Mouse (Mus musculus) spleen, postnatal 10 days (tissue): Measurements from ENCODE around the gene Ptpre.
"Not testable (repeated sequence)": the region's sequence is repeated elsewhere in the genome, so short reads cannot be mapped to it uniquely, and the experiment has no call there.

Source experiments
- DNase-seq, 2 experiments: peaks; one replicate each; pipeline ENCODE4 v3.0.0; 2021 to 2022; ENCODE audit warnings: low spot score in 2 of 2

The Ptpre gene

DNA sequence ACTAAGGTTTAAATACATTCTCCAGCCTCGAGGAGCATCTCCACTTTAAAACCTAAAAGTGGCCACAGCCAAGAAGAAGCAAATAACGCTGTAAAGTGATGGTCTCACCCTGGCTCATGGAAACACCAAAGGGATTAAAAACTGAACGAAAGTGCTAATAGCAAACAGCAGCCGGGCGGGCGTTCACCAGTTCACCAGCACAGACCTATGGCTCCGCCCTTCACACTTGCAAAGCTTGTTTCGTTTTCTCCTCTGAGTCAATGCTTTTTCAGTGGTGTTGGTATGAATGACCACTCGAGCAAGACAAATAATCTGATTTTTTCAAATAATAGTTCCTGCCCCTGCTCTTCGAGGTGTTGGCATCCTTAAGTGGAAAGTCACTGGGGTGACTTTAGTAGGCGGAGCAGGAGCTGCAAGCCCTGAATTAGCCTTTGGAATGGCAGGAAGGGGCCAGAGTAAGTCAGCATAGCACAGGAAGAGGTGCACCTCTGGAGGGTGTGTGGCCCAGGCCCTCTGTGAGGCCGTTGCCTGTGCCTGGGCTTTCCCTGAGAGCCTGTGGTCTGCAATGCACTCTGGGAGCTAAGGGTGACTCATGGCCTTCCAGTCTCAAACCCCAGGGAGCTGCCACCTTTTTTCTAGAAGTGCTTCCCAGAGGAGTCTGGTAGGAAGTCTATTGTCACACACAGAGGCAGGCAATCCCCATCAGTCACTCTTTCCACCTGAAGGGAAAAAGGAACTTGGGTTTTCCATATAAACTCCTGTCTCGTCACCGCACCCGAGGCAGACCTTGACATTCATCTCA, 67.9 kb downstream of the Ptpre start:
- DNase-seq: peak in 1 of 2 experiments; percentile 63

GRCm38 (mm10) chr7:135605804-135606072, 68.5 kb downstream of the Ptpre start:
- no peak for DNase-seq

DNA sequence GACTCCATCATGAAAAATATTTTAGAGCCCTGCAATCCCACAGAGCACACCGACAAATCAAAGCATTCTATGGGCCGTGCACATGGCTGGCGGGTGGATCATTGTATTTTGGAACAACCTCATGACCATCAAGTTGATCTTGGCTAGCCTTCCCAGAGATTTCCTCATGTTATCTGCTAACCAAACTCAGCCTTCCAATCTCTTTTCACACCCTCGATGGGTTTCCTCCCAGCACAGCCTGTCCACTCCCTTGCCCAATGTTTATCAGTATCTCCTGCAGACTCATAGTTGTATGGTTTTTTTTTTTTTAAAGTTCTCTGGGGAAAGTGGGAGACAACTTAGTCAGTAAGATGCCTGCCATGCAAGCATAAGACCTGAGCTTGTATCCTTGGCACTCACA, 70.9 kb downstream of the Ptpre start:
- DNase-seq: no peak

- no peak for DNase-seq
These were observed 71.7 kb downstream of the Ptpre start for GRCm38 (mm10) chr7:135609028-135609427.

- no peak for DNase-seq
These were observed 72.4 kb downstream of the Ptpre start for GRCm38 (mm10) chr7:135609655-135610054.

GRCm38 (mm10) chr7:135612276-135612675, 75.0 kb downstream of the Ptpre start:
- DNase-seq: no peak

DNA sequence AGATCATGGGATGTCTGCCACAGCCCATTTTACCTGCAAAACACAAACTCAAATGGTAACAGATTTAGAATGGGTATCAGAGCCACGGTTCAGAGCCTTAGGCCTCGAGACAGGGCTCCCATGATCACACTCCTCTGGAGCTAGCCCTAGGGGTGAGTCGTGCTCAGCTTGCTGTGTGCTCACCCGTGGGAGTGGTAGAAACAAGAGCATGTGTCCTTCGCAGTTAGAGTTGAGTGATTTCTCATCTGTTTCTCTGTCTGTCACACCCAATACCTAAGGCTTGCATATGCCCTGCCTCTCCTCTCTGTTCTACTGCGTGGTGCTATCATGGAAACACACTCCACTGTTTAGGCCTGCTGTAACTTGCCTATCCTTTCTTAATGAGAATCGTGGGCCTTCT, 75.5 kb downstream of the Ptpre start:
- no peak for DNase-seq

DNA sequence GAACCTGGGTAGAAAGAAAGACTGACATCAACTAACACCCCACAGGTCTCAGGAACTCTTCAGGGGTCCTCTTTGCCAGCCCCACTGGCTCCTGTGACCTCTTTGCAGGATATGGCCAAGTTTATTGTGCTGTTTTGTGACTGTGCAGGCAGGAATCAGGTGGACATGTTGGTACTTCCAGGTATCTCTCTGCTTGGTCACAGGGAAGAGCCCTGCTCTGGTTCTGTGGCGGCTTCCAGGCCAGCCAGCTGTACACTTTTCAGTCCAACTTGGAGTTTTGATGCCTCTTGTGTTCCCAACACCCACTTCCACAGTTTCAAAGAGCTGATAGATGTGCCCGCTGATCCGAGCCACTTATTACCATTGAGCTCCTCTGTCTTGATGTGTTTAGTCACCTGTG, 76.1 kb downstream of the Ptpre start:
- no peak for DNase-seq

- no peak for DNase-seq
These were observed 77.6 kb downstream of the Ptpre start for GRCm38 (mm10) chr7:135614892-135615291.

GRCm38 (mm10) chr7:135616479-135616878, 79.2 kb downstream of the Ptpre start:
- DNase-seq: not testable (repeated sequence)

DNA sequence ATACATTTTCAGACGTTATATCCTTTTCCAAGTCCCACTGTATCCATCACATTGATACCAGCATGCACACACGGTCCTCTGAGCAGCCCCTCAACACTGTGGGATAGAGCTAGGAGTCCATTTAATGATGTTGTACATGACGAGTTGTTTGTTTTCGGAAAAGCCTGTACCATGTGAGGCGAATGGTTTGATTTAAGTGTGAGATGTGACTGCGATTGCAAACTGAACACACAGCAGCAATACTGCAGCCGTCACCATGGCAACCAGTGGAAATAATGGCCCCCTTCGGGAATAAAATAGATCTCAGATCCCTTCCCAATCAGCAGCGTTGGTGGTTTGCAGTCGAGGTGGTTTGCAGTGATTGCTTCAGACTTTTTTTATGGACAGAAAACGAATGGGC, 80.5 kb downstream of the Ptpre start:
- DNase-seq: no peak

DNA sequence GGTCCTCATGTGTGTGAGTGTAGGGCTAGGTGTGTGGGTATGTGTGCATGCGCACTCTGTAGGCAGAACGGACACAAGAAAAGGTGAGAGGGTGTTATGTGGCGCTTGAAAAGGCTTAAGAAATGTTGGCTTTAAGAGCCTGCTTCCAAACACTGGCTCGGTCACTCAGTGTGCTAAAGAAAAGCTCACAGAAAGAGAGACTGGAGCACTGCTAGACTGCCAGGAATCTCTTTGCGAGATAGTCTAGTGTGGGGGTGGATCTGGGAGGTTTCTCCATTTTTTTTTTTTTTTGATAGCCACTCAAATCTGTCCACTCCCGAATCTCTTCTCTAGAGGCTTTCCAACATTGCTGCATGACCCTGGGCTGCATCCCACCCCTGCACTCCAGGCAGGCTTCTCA, 84.4 kb downstream of the Ptpre start:
- DNase-seq: no peak

DNA sequence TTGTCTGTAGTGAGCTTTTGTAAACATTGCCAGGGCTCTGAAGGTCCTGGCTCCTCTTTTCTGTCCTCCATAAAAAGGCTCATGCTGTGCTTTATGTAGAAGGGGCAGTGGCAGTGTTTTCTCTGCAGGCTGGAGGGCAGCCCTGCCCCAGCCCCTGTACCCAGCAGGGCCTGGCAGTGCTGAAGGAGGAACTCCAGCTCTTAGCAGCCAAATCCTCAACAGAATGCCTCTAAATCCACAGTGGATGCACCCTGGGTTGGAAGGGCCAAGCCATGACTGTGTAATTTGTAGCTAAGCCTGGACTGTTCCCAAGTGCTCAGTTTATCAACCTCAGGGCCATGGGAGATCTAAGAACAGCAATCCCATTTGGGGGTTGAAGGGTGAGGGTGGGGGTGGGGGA, 85.0 kb downstream of the Ptpre start:
- DNase-seq: no peak

- DNase-seq: peak in 1 of 2 experiments; percentile 35
These were observed 87.6 kb downstream of the Ptpre start for GRCm38 (mm10) chr7:135624854-135625253.

DNA sequence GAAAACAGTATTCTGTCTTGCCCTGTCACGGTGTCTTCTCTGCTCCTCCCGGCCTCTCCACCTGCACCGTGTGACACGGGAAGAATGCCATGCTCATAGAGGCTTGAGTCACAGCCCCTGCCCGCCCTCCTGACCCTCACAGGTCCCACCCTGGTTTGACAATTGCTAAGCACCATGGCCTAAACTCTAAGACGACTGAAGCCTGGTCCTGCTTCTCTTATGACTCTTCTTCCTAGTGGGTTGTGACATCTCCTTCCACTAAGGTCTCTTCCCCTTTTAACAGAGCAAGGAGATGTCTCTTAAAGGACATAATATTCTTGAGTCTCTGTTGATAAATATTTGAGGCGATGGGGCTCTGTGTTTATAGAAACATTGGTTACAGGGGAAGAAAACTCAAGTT, 91.1 kb downstream of the Ptpre start:
- DNase-seq: no peak

DNA sequence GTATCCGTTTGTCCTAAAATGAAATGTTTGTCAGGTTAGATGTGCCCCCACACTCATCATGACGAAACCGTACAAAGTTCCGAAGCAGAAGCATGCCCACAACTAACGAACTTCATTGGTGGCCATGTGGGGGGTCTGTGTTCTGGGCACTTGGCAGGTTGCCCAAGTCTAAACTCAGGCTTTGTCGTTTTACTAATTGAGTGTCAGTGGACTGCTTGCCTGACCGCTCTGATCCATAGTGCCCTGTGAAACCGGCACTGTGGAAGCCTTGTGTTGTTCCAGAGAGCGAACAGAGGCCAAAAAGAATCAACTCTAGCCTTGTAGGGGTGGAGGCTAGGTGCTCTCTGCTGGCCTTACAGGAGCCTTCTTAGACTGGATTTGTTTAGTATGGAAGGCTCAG, 91.7 kb downstream of the Ptpre start:
- no peak for DNase-seq

- DNase-seq: peak; percentile 59 to 81
These were observed 94.7 kb downstream of the Ptpre start for GRCm38 (mm10) chr7:135631776-135632552.

DNA sequence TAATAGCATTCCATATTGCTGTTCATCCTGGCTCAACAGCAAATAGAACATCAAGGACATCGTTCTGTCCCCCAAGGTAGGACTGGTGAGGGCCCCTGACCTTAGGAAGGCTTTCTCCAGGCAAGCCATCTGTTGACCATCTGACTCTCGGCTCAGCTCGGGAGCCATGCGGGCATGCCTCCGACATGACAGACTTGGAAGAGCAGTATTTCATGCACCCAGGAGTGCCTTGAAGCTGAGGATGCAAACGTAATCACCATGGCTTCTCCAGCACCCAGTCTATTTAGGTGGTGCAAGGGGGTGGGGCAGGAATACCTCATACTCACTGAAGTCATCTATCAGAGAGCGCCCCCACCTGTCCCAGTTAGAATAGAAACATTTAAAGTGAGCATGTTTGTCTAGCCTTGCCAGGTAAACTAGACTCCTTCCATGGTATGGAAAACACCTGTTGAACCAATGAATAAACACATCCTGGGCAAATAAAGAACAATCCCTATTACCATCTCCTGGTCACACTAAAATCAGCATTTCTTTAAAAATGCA, 95.5 kb downstream of the Ptpre start:
- no peak for DNase-seq

DNA sequence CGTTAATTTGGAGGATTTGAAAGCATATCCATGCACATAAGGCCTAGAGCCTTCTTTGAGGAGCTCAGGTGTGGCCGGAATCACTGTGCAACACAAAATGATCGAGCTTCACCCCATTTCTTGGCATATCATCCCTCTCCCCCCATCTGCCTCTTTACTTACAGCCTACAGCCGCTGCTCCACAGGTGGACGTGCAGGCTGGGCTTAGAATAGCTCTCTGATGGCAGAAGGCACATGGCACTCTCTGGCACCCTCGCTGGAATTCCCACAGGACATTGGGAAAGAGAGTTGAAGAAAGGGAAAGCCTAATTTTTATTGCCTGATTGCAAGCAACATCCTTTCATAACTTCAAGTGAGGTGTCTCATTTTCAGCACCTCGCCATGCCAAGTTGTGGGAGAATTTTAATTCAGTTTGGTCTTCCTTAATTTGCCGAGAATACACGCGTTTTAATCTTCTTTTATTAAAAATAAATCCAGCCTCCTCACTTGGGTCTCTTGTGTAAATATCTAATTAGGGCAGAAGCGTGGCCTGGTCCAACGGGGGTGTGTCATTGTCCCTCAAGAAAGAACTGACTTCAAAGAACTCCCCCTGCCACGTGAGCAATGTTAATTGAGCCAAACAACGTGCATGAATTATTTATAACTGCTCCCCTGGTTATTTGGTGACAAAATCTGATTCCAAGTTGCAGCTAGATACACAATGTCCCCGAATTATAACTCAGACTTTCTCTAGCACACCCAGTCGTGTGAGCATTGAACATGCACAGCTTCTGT, 97.8 kb downstream of the Ptpre start:
- no peak for DNase-seq

DNA sequence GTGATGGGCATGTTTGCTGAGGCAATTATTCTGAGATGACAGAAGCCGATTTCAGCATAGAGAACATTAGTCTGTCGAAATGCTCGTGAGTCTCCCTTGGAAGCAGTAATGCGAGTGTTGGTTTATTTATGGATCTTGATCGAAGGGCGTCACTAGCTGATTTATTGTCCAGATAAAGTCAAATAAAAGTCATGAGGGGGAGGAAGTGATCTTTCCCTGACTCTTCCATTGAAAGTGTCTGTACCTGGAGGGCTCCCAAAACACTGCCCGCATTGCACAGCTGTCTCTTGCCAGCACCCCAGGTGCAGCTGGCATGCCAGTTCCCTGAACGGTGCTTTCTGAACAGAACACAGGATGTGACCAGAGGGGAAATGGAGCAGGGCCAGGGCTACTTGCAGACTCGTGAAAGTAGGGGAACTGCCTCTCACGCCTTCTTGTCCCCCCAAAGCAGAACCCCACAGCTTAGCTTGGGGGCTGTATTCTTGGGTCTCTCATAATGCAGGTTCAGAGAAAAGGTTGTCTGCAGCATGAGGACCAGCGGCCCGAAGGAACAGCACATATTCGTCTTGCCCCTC, 100.2 kb downstream of the Ptpre start:
- no peak for DNase-seq

DNA sequence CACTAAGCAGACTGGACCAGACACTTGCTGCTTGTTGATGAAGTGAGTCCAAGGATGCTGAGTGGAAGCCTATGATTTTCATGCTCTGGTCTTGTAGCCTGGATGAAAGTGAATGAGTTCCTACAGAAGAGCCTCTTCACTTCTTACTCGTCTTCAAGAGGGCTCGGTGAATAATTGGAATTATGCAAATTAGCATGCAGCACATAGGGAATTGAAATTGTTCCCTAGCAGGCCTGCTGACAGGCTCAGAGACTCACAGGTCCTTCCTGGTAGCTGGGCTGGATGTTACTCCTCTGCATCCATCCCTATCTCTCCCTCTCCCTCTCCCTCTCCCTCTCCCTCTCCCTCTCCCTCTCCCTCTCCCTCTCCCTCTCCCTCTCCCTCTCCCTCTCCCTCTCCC, 102.1 kb downstream of the Ptpre start:
- DNase-seq: no peak
